Mouse (Mus musculus): Measurements from ENCODE around the gene Tceal7.
"Not testable (repeated sequence)": the region's sequence is repeated elsewhere in the genome, so short reads cannot be mapped to it uniquely, and the experiment has no call there.

The Tceal7 gene

GRCm38 (mm10) chrX:136214729-136215677, at the start of gene Tceal7, which contains the start of gene Bex1:
Gene Tceal7 (plus strand): TSS chrX:136214779.
Gene Bex1 (minus strand): TSS chrX:136215513.
- in situ Hi-C loops (cut with MboI, MseI) = not testable (repeated sequence)

GRCm38 (mm10) chrX:136170625-136171024, 44.0 kb upstream of the Tceal7 start:
- in situ Hi-C loops (cut with MboI, MseI) = no loop called here

- in situ Hi-C loops (cut with MboI, MseI) = no loop called here
Observed at GRCm38 (mm10) chrX:136171189-136172117, 43.1 kb upstream of the Tceal7 start.

GRCm38 (mm10) chrX:136172118-136172551, 42.4 kb upstream of the Tceal7 start, which contains the start of gene Tceal8:
Gene Tceal8 (minus strand): TSS chrX:136172342.
- in situ Hi-C loops (cut with MboI, MseI) = no loop called here

- in situ Hi-C loops (cut with MboI, MseI) = no loop called here
Observed at GRCm38 (mm10) chrX:136172786-136173185, 41.8 kb upstream of the Tceal7 start.

GRCm38 (mm10) chrX:136180897-136181553, 33.6 kb upstream of the Tceal7 start:
- in situ Hi-C loops (cut with MboI, MseI) = no loop called here

GRCm38 (mm10) chrX:136183107-136183506, 31.5 kb upstream of the Tceal7 start:
- in situ Hi-C loops (cut with MboI, MseI) = no loop called here

- in situ Hi-C loops (cut with MboI, MseI) = no loop called here
Observed at GRCm38 (mm10) chrX:136195193-136195944, 19.2 kb upstream of the Tceal7 start.

GRCm38 (mm10) chrX:136196873-136197272, 17.7 kb upstream of the Tceal7 start:
- in situ Hi-C loops (cut with MboI, MseI) = no loop called here

- in situ Hi-C loops (cut with MboI, MseI) = no loop called here
Observed at GRCm38 (mm10) chrX:136203257-136203656, 11.3 kb upstream of the Tceal7 start.

- in situ Hi-C loops (cut with MboI, MseI) = no loop called here
Observed at GRCm38 (mm10) chrX:136203664-136204066, 10.9 kb upstream of the Tceal7 start, which contains the start of gene Tceal5. Gene Tceal5 (minus strand): TSS chrX:136203876.

- in situ Hi-C loops (cut with MboI, MseI) = no loop called here
Observed at GRCm38 (mm10) chrX:136204406-136204805, 10.2 kb upstream of the Tceal7 start.

GRCm38 (mm10) chrX:136213396-136213795, 1.2 kb upstream of the Tceal7 start:
- in situ Hi-C loops (cut with MboI, MseI) = no loop called here

- in situ Hi-C loops (cut with MboI, MseI) = no loop called here
Observed at GRCm38 (mm10) chrX:136216303-136216702, 1.7 kb downstream of the Tceal7 start.

- in situ Hi-C loops (cut with MboI, MseI) = no loop called here
Observed at GRCm38 (mm10) chrX:136223714-136224113, 9.1 kb downstream of the Tceal7 start.

- in situ Hi-C loops (cut with MboI, MseI) = no loop called here
Observed at GRCm38 (mm10) chrX:136227768-136228167, 13.2 kb downstream of the Tceal7 start.

- in situ Hi-C loops (cut with MboI, MseI) = no loop called here
Observed at GRCm38 (mm10) chrX:136238118-136238517, 23.5 kb downstream of the Tceal7 start.

- in situ Hi-C loops (cut with MboI, MseI) = no loop called here
Observed at GRCm38 (mm10) chrX:136243181-136243580, 28.6 kb downstream of the Tceal7 start.

- in situ Hi-C loops (cut with MboI, MseI) = no loop called here
Observed at GRCm38 (mm10) chrX:136244574-136245229, 30.1 kb downstream of the Tceal7 start, which contains the start of gene Tceal9. Gene Tceal9 (plus strand): TSS chrX:136245079.

GRCm38 (mm10) chrX:136245521-136246071, 31.0 kb downstream of the Tceal7 start:
- in situ Hi-C loops (cut with MboI, MseI) = no loop called here

Data from T-helper 2 cell (primary cell).